Mouse (Mus musculus) embryonic facial prominence, embryonic 15.5 days (tissue): Measurements from ENCODE around the gene Gm29110. TPM values are rescaled to one million over a fixed set of nuclear protein-coding genes. Genes with fewer than 3 reads are reported as not detected.
"Not testable (repeated sequence)": the region's sequence is repeated elsewhere in the genome, so short reads cannot be mapped to it uniquely, and the experiment has no call there.

Experiments
- ATAC-seq: fragments of 200-750 bp; cut with Nextera tagmentation; 2 replicates; pipeline ENCODE4 v1.8.0; 2017; ENCODE audit warnings: low read depth, moderate TSS enrichment; ENCODE audit not compliant: insufficient number of reproducible peaks, low FRiP score, low TSS enrichment
- H3K27ac ChIP-seq: fragments of 300-500 bp; sonication (generic); replicated peaks from 2 replicates; pipeline ENCODE4 v1.5.1; 2015; ENCODE audit warnings: mild to moderate bottlenecking, inconsistent platforms
- H3K27me3 ChIP-seq: fragments of 300-500 bp; sonication (generic); 2 replicates; pipeline ENCODE4 v1.6.1; 2015; ENCODE audit warnings: inconsistent platforms
- H3K36me3 ChIP-seq: fragments of 300-500 bp; sonication (generic); 2 replicates; pipeline ENCODE4 v1.6.1; 2015; ENCODE audit warnings: mild to moderate bottlenecking, inconsistent platforms
- H3K4me1 ChIP-seq: fragments of 300-500 bp; sonication (generic); 2 replicates; pipeline ENCODE4 v1.6.1; 2015; ENCODE audit warnings: inconsistent platforms
- H3K4me2 ChIP-seq: fragments of 300-500 bp; sonication (generic); replicated peaks from 2 replicates; pipeline ENCODE4 v1.6.1; 2015; ENCODE audit warnings: mild to moderate bottlenecking, inconsistent platforms
- H3K4me3 ChIP-seq: fragments of 300-500 bp; sonication (generic); replicated peaks from 2 replicates; pipeline ENCODE4 v1.5.1; 2015; ENCODE audit warnings: mild to moderate bottlenecking, inconsistent platforms
- H3K9ac ChIP-seq: fragments of 300-500 bp; sonication (generic); 2 replicates; pipeline ENCODE4 v1.6.1; 2015; ENCODE audit warnings: inconsistent platforms
- H3K9me3 ChIP-seq: fragments of 300-500 bp; sonication (generic); replicated peaks from 2 replicates; pipeline ENCODE4 v1.6.1; 2016; ENCODE audit warnings: inconsistent platforms
- whole genome bisulfite sequencing: fragments of 180-500 bp; shearing (Covaris S2); methylation state at CpG from one replicate; pipeline ENCODE4 v1.1.7; 2015; 5-methylcytosine and 5-hydroxymethylcytosine counted together
- polyA plus RNA-seq: library from polyadenylated mRNA; unstranded; fragments of >200 nt; fragmentation: Nextera tagmentation; extraction: Ambion mirVana; gene quantifications from 2 replicates; pipeline ENCODE4 v1.2.1, GENCODE M21; 2015

The Gm29110 gene
- polyA plus RNA-seq, result not detected in 2 replicates

- H3K9me3 ChIP-seq, H3K27ac ChIP-seq, H3K27me3 ChIP-seq, H3K36me3 ChIP-seq, H3K9ac ChIP-seq, H3K4me3 ChIP-seq, H3K4me1 ChIP-seq, ATAC-seq, H3K4me2 ChIP-seq: not testable (repeated sequence)
- WGBS, result 78% methylated on average over 1 of the region's 6 CpGs
These were observed at the start of gene Gm29110 for GRCm38 (mm10) chrY:74470231-74470630. Gene Gm29110 (plus strand): TSS chrY:74470531.

Other genes with a start within 250 kb of the Gm29110 start
- gene Gm21913, start 153.4 kb downstream of the Gm29110 start, polyA plus RNA-seq, result not detected in 2 replicates